In genomic region chr4:115095671-115096434, GRCm38 (mm10) we compare ENCODE assay signal across 8 mouse cellular contexts. TPM values are rescaled to one million over a fixed set of nuclear protein-coding genes. Genes with fewer than 3 reads are reported as not detected.
A peak's percentile ranks its signal among the peaks of the same experiment; 100 is the strongest.
DNase-seq lines count a peak whose midpoint lies in the region; ATAC-seq and TF ChIP-seq lines count a peak whose summit lies in the region.

No protein-coding gene starts in this region.

- no peak overlapping the region; the same call in 1 of the 2 replicates for H3K27ac ChIP-seq in gastrocnemius, adult 2 months
- H3K27ac ChIP-seq in heart, embryonic 10.5 days = peak overlapping the region; percentile 54
- peak overlapping the region; percentile 35; the same call in 1 of the 2 replicates for H3K27ac ChIP-seq in lung, postnatal 0 days (ENCODE audit: low read length)

- TF ChIP-seq EP300 in lung, postnatal 0 days (IDR thresholded peaks at IDR 0.05) = no peak

- peak overlapping the region; percentile 2; the same call in 1 of the 2 replicates for H3K9ac ChIP-seq in lung, postnatal 0 days (replicated peaks; ENCODE audit: low read depth)

- intact Hi-C loops in gastrocnemius, adult 2 months (cut with DNase I) = no loop called here

- peak; percentile 81 for ATAC-seq in lung, postnatal 0 days

- H3K4me3 ChIP-seq in gastrocnemius, adult 2 months = peak overlapping the region; percentile 74
- H3K4me3 ChIP-seq in heart, embryonic 10.5 days = peak overlapping the region; percentile 61
- peak overlapping the region; percentile 43 for H3K4me3 ChIP-seq in lung, postnatal 0 days (ENCODE audit: low read depth, low read length)

- peak overlapping the region; percentile 92 for H3K4me2 ChIP-seq in lung, postnatal 0 days (replicated peaks; ENCODE audit: low read depth, low read length)

- DNase-seq in gastrocnemius, adult 2 months = peak; percentile 31
- no peak for DNase-seq in gastrocnemius, adult 18-20 months (ENCODE audit: low spot score)
- DNase-seq in c-Kit-positive CD71-negative TER-119-negative erythroid progenitor cells, embryonic 14.5 days (ENCODE audit: low read depth) = peak; percentile 63
- DNase-seq in heart, embryonic 10.5 days (ENCODE audit: low spot score) = peak; percentile 98
- DNase-seq in kidney, adult 9 months = peak; percentile 69
- peak; percentile 57 for DNase-seq in lung, postnatal 0 days (ENCODE audit: low spot score)
- DNase-seq in skeletal muscle tissue, adult 2 months (ENCODE audit: low read depth, low spot score) = peak; percentile 36
- DNase-seq in layer of hippocampus, adult 11-12 months (ENCODE audit: low spot score) = no peak

- H3K9me3 ChIP-seq in heart, embryonic 10.5 days = no peaks in the 10 kb centered on the region
- H3K9me3 ChIP-seq in lung, postnatal 0 days (ENCODE audit: low read length) = no peaks in the 10 kb centered on the region

- H3K36me3 ChIP-seq in heart, embryonic 10.5 days = no peaks in the 10 kb centered on the region
- H3K36me3 ChIP-seq in lung, postnatal 0 days (ENCODE audit: insufficient read depth, low read length) = no peaks in the 10 kb centered on the region

- under 1% methylated on average over 30 of the region's 31 CpGs for WGBS in heart, embryonic 10.5 days
- WGBS in lung, postnatal 0 days = 2% methylated on average over 25 of the region's 31 CpGs

- TF ChIP-seq CTCF in gastrocnemius, adult 2 months (IDR thresholded peaks at IDR 0.05) = no peak
- no peak for TF ChIP-seq CTCF in lung, postnatal 0 days (IDR thresholded peaks at IDR 0.05)

- peaks cover 59% of the 10 kb centered on the region for H3K27me3 ChIP-seq in heart, embryonic 10.5 days (ENCODE audit: insufficient read depth, poor library complexity, severe bottlenecking)
- no peaks in the 10 kb centered on the region for H3K27me3 ChIP-seq in lung, postnatal 0 days (replicated peaks; ENCODE audit: insufficient read depth, low read length)

- peaks cover 18% of the 10 kb centered on the region for H3K4me1 ChIP-seq in heart, embryonic 10.5 days
- H3K4me1 ChIP-seq in lung, postnatal 0 days (ENCODE audit: insufficient read depth, low read depth, low read length) = peaks cover 7% of the 10 kb centered on the region; the same call in 1 of the 2 replicates

RNA-seq across cellular contexts. Expression of gene Pdzk1ip1, which starts 7.3 kb away (rescaled TPM):
- not detected for total RNA-seq in gastrocnemius, adult 2 months (2021)
- total RNA-seq in gastrocnemius, adult 18-20 months (2021) = not detected
- polyA plus RNA-seq in heart, embryonic 10.5 days (2016; fragmentation: Nextera tagmentation; extraction: Ambion mirVana) = 19.5 and 29.4 TPM in 2 replicates
- polyA plus RNA-seq in lung, postnatal 0 days (2015; fragmentation: Nextera tagmentation; extraction: Ambion mirVana) = 99.9 and 117 TPM in 2 replicates

RNA-seq across cellular contexts. Expression of gene Cyp4x1, which starts 38.2 kb away (rescaled TPM):
- not detected for total RNA-seq in gastrocnemius, adult 2 months (2021)
- not detected for total RNA-seq in gastrocnemius, adult 18-20 months (2021)
- 0.10 and 0.21 TPM in 2 replicates for polyA plus RNA-seq in heart, embryonic 10.5 days (2016; fragmentation: Nextera tagmentation; extraction: Ambion mirVana)
- 0.04 TPM in 1 of 2 replicates, not detected in the other for polyA plus RNA-seq in lung, postnatal 0 days (2015; fragmentation: Nextera tagmentation; extraction: Ambion mirVana)

RNA-seq across cellular contexts. Expression of gene Tal1, which starts 39.6 kb away (rescaled TPM):
- total RNA-seq in gastrocnemius, adult 2 months (2021) = 1 to 10 TPM in 1 of 2 experiments, under 1 TPM in 1; 0.94 to 1.7 TPM
- 1 to 10 TPM in 1 of 2 experiments, under 1 TPM in 1; 0.93 to 1.0 TPM for total RNA-seq in gastrocnemius, adult 18-20 months (2021)
- 6.7 and 8.3 TPM in 2 replicates for polyA plus RNA-seq in heart, embryonic 10.5 days (2016; fragmentation: Nextera tagmentation; extraction: Ambion mirVana)
- polyA plus RNA-seq in lung, postnatal 0 days (2015; fragmentation: Nextera tagmentation; extraction: Ambion mirVana) = 1.9 and 2.5 TPM in 2 replicates

Comparison
In these comparisons a context has a peak if more than half of its experiments do, and no peak if none do; other contexts are left out.
1. DNase-seq: peak in gastrocnemius, adult 2 months (single experiment), c-Kit-positive CD71-negative TER-119-negative erythroid progenitor cells, embryonic 14.5 days (single experiment), heart, embryonic 10.5 days (single experiment), kidney, adult 9 months (single experiment), lung, postnatal 0 days (single experiment) and skeletal muscle tissue, adult 2 months (single experiment); none in gastrocnemius, adult 18-20 months (single experiment) and layer of hippocampus, adult 11-12 months (single experiment).
2. Peak in every context shown above with its lines, with median percentiles within 50 percentile points of each other: H3K4me3 ChIP-seq.